Mouse (Mus musculus) MEL (cell line): ENCODE measurements around the gene Olfr648.

Experiments
- BHLHE40 ChIP-seq: IDR thresholded peaks from 2 replicates; pipeline ENCODE4 v1.6.1; 2012; ENCODE audit warnings: low read depth, mild to moderate bottlenecking, inconsistent platforms, low read length, improper control_type of control experiment, borderline replicate concordance
- CTCF ChIP-seq, 3 experiments: IDR thresholded peaks in 2 of 3; conservative IDR thresholded peaks in 1 of 3; 2 replicates each; pipeline ENCODE4 v1.5.1; 2011 to 2012; ENCODE audit warnings: low read length in 3 of 3, low read depth in 2 of 3, mild to moderate bottlenecking in 2 of 3, improper control_type of control experiment in 1 of 3, inconsistent platforms in 1 of 3, mixed read lengths in 1 of 3, moderate library complexity in 1 of 3; ENCODE audit not compliant: control insufficient read depth in 1 of 3, insufficient read depth in 1 of 3, poor library complexity in 1 of 3, severe bottlenecking in 1 of 3
- E2F4 ChIP-seq: IDR thresholded peaks from 2 replicates; pipeline ENCODE4 v1.6.1; 2011; ENCODE audit warnings: low read depth, low read length, improper control_type of control experiment, borderline replicate concordance
- ELF1 ChIP-seq: IDR thresholded peaks from 2 replicates; pipeline ENCODE4 v1.6.1; 2014; ENCODE audit warnings: low read depth, mild to moderate bottlenecking, inconsistent platforms, low read length, improper control_type of control experiment, moderate library complexity
- EP300 ChIP-seq, 2 experiments: IDR thresholded peaks; 2 replicates each; pipeline ENCODE4 v1.6.1; 2011; ENCODE audit warnings: improper control_type of control experiment in 2 of 2, low read length in 2 of 2, low read depth in 1 of 2, mild to moderate bottlenecking in 1 of 2
- GABPA ChIP-seq: IDR thresholded peaks from 2 replicates; pipeline ENCODE4 v1.6.1; 2012; ENCODE audit warnings: low read depth, mild to moderate bottlenecking, inconsistent platforms, low read length, improper control_type of control experiment, moderate library complexity
- MAZ ChIP-seq: IDR thresholded peaks from 2 replicates; pipeline ENCODE4 v1.6.1; 2012; ENCODE audit warnings: low read depth, mild to moderate bottlenecking, inconsistent platforms, low read length, improper control_type of control experiment
- NRF1 ChIP-seq: IDR thresholded peaks from 2 replicates; pipeline ENCODE4 v1.6.1; 2014; ENCODE audit warnings: low read depth, mild to moderate bottlenecking, inconsistent platforms, low read length, improper control_type of control experiment, moderate library complexity; ENCODE audit not compliant: poor library complexity, insufficient read depth, severe bottlenecking
- POLR2A ChIP-seq, 2 experiments: IDR thresholded peaks; 2 replicates each; pipeline ENCODE4 v1.6.1; 2011 to 2012; ENCODE audit warnings: low read length in 2 of 2, mild to moderate bottlenecking in 2 of 2, control low read depth in 1 of 2, improper control_type of control experiment in 1 of 2, low read depth in 1 of 2, moderate library complexity in 1 of 2; ENCODE audit not compliant: control insufficient read depth in 1 of 2, insufficient read depth in 1 of 2, poor library complexity in 1 of 2
- SIN3A ChIP-seq: IDR thresholded peaks from 2 replicates; pipeline ENCODE4 v1.6.1; 2012; ENCODE audit warnings: low read length, improper control_type of control experiment, inconsistent platforms
- SMC3 ChIP-seq: IDR thresholded peaks from 2 replicates; pipeline ENCODE4 v1.6.1; 2011; ENCODE audit warnings: low read depth, low read length, improper control_type of control experiment
- TAL1 ChIP-seq: IDR thresholded peaks from 2 replicates; pipeline ENCODE4 v1.6.1; 2012; ENCODE audit warnings: mild to moderate bottlenecking, inconsistent platforms, low read length, moderate library complexity, mixed read lengths
- ZC3H11A ChIP-seq: IDR thresholded peaks from 2 replicates; pipeline ENCODE4 v1.6.1; 2012; ENCODE audit warnings: low read depth, mild to moderate bottlenecking, inconsistent platforms, low read length, improper control_type of control experiment

- no peak for TF ChIP-seq POLR2A (IDR thresholded peaks at IDR 0.05; ENCODE audit: control insufficient read depth in 1 of 2, insufficient read depth in 1 of 2, low read depth in 1 of 2, low read length in 2 of 2, poor library complexity in 1 of 2)
- no peak for TF ChIP-seq CTCF (IDR thresholded peaks at IDR 0.05 in 2 of 3, conservative IDR thresholded peaks at IDR 0.05 in 1 of 3; ENCODE audit: control insufficient read depth in 1 of 3, insufficient read depth in 1 of 3, low read depth in 2 of 3, low read length in 3 of 3, poor library complexity in 1 of 3, severe bottlenecking in 1 of 3)
- no peak for TF ChIP-seq ZC3H11A
- TF ChIP-seq E2F4 = no peak
- TF ChIP-seq EP300 (IDR thresholded peaks at IDR 0.05; ENCODE audit: low read depth in 1 of 2, low read length in 2 of 2) = no peak
- TF ChIP-seq TAL1 = no peak
- TF ChIP-seq ELF1 = no peak
- TF ChIP-seq SMC3 = no peak
- TF ChIP-seq BHLHE40 = no peak
- no peak for TF ChIP-seq GABPA
- TF ChIP-seq SIN3A = no peak
- TF ChIP-seq NRF1 = no peak
- TF ChIP-seq MAZ = no peak
Observed at GRCm38 (mm10) chr7:104195885-104196284, 12.7 kb upstream of the Olfr648 start, which contains the start of gene Olfr649.
